Mouse (Mus musculus): ENCODE measurements around the gene Ank3.

The Ank3 gene

DNA sequence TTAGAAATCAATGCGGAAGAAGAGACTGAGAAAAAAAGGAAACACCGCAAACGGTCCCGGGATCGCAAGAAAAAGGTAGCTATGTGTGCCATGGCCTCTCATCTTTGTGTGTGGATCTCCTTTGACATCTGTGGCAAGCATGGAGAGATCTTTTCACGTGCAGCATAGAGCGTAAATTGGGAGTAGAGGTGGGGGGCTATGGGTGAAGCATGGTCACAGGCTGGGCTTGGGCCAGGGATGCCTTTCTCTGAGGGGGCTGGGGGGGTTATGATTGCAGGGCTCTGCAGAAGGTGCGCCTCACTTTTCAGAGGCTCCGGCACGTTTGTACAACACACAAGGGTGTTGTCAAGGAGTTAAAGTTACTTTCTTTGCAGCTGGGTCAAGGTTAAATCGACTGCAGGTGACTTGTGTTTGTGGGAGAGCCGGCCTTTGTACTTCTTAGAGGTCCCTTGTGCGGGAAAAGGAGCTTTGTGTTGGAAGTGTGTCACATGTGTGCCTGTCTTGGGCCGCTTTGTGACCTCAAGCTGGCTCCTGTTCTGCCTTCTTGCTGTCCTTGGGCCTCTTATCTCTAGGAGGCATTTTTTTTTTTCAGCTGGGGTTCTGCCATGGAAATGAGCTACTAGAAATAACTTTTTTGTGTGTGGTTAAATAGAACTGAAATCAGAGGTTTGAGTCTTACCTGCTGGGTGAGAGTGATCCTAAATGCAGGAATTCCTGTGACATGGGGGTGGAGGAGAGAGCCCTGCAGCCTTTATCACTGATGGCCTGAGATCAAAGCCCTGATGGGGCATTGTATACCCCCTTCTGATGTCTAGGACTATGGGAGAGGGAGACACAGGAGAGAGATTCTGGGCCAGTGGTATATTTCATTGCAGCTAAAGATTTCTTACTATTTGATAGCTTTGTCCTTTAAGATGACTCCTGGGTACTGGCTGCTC lies 308.5 kb downstream of the Ank3 start:
- peak; percentile 54 to 76 for DNase-seq (ENCODE audit: inconsistent age in 2 of 2, low spot score in 1 of 2)

DNA sequence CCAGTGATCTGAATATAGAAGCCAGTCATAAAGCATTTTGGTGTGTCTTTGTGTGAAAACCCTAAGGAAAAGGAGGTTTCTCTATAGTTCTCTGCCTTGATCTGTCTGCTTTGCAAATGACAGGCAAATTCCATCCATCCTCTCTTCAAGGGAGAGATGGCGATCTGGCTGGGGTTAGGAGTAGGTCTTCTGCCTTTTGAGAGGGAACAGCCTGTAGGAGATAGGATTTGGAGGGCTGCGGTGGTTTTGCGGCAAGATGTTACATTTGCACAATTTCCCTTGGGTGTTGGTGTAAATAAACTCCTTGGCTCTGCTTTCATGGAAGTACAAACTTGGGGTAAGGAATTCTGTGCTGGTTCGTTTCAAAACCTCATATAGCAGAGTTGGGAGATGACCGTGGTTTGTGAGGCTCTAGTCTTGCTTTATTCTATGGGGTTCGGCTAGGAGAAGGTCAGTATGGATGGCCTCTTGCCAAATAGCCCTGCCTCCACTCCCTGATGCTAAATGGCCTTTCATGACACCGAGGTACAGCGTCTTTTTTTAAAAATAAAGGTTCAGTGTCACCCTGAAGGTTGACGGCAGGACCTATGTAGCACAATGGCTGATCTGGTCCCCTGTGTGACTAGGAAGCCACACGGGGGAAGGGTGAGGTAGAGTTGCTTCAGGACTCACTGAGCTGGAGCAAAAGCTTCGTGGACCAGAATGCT lies 309.4 kb downstream of the Ank3 start:
- peak in 1 of 2 experiments; percentile 31 for DNase-seq (ENCODE audit: inconsistent age in 2 of 2, low spot score in 1 of 2)

DNA sequence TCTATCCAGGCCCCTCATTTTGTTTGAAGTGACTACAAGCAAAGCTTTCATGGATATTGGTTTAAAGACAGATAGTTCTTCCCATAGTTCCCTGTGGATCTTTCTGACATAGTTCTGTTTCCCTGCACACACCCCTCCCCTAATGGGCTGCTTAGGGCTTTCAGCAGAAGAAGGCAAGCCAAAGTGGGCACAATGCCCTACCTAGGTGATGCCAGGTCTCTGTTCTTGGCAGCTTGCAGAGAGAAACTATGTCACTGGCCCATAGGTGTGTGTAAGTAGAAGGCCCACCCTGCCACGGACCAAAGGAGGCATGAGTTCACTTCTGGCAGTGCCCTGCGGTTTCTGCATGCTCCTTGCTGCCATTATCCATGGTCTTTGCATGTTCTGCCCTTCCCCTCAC lies 311.1 kb downstream of the Ank3 start:
- no peak for DNase-seq (ENCODE audit: inconsistent age in 2 of 2, low spot score in 1 of 2)

DNA sequence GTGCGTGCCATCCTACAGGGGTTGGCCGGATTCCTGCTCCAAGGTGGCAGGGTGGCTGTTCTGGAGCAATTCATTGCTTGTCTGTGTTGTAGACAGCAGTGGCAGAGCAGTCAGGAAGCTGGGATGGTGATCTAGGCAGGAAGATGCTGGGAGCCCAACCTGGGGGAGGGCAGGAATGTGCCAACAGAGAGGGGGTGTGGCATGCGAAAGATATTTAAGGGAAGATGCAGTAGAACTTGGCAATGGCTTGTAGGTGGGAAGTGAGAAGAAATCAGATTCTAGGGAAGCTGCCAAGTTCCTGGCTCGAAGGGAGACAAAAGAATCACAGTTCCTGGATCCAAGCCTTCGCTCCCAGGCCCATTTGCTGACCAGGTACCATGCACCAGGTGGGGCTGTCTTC lies 312.2 kb downstream of the Ank3 start:
- DNase-seq (ENCODE audit: inconsistent age in 2 of 2, low spot score in 1 of 2) = no peak

DNA sequence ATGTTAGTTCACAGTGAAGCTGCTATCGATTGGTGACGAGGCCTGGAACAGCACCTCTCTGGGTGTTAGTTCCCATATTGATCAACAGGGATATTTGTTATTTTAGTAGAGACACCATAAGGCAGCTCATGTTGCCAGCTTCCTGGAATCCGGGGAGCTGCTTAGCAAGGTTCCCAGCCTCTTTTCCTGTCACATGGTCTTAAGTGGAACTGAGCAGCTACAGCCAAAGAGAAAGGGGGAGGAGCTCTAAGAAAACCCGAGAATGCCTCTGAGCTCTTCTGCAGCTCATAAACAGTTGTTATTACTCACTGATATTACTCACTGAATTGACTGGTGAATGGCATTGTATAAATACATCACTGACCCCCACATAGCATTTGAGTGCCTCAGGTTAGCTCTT lies 318.3 kb downstream of the Ank3 start:
- DNase-seq (ENCODE audit: inconsistent age in 2 of 2, low spot score in 1 of 2) = no peak

DNA sequence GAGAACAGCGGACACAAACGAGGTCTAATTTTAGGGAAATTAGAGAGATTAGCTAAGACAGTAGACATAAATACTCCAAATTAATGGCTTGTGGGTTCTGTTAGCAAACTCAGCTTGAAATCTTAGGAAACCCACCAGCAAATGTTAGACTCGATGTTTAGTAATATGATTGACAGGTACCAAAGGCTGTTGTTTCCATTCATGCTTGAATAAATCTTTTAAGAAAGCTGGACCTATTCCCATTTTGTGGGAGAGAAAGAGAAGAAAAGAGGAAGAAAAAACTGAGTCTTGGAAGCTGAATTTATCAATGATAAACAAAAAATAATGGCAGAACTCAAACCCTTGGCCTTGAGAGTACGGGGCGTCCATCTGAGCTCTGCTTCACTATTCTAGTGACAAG lies 320.8 kb downstream of the Ank3 start:
- no peak for DNase-seq (ENCODE audit: inconsistent age in 2 of 2, low spot score in 1 of 2)

DNA sequence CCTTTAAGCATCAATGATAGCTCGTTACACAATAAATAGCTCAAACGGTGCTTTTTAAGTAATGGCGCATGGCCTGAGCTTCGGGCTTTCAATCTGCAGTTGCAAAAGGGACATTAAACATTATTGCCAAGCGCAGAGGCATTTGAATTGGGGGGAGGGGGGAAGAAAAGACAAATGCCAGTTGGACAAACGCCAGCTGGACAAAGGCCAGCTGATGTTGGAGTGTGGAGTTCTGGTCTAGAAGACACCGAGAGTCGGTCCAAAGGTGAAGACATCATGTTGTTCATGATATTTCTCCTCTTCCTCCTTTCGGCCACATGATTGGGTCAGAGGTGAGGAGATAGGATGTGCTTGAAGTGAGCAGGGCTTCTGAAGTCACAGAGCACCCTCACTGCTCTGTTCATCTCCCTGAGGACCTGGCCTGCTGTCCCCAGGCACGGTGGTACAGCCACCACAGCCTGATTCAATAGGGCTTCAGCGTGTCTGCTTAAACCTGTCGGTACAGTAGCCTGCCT lies 321.4 kb downstream of the Ank3 start:
- peak in 1 of 2 experiments; percentile 40 for DNase-seq (ENCODE audit: inconsistent age in 2 of 2, low spot score in 1 of 2)

DNA sequence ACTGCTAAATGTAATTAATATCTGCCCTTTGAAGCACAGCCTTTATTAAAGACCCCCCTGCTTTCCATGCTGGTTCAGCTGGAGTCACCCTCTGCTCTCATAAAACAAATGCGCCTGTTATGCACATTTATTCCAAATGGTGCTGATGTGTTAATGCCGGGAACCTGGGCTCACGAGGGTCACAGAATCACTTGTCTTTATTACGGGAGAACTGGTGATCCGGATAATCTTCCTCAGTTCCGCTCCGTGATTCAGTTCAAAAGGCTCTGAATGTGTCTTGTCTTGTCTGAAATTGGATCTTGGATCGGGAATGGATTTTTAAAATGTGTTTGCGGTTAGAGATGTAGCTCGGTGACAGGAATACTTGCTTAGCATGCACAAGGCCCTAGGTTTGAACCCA lies 321.9 kb downstream of the Ank3 start:
- DNase-seq (ENCODE audit: inconsistent age in 2 of 2, low spot score in 1 of 2) = no peak

DNA sequence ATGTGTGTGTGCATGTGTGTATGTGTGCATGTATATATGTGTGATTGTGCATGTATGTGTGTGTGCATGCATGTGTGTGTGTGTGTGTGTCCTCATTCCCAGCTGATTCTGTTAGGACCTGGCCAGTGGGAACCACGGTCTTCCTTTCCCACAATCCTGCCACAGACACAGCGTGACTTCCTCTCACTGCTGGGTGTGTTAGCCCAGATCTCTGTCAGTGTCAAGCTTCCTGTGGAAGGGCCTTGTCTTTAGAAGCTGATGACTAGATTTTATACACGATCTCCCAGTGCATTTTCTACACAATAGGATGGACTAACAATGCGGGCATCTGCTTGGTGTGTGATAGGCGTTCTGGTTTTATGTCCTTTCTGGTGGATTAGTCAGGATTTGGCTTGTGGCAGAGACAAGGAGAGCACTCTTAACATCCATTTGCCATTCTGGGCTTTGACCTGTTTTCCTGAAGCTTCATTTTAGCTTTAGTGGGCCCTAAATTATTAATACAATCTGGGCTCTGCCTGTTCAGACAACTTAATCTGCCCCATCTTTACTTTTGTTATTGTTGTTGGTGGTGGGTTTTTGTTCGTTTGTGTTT lies 322.4 kb downstream of the Ank3 start:
- DNase-seq (ENCODE audit: inconsistent age in 2 of 2, low spot score in 1 of 2) = no peak

DNA sequence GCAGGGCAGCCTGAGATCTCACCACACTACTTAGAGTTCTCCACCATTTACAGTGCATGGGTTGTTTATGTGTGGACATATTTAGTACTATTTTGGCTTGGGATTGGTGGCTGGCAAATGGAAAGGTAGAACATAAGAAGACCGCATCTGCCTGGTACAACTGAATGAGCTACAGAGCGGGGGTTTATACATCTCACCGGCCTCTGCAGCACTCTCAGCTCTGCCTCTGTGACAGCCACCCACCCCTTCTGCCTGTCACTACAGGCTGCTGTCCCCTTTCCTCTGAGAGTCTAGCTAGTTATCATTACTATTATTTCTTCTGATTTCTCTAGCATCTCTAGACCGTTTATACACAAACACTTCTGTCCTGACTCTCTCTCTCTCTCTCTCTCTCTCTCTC lies 325.6 kb downstream of the Ank3 start:
- no peak for DNase-seq (ENCODE audit: inconsistent age in 2 of 2, low spot score in 1 of 2)

DNA sequence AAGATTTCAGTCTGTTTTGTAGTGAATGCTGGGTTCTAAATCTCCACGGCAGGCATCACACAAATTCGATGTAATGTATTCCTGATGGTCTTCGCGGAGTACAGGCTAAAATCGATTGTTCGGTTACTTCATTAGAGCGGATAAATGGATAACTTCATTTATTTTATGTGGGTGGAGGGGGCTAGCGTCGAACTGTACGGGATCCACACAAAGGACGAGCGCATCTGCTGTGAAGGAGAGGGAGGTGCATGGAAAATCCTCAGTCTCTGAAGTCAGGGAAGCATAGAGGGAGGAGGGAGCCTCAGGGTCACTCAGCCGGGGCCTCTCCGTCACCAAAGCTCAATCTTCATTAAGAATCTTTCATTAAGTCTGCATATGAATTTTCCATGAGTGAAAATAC lies 326.5 kb downstream of the Ank3 start:
- DNase-seq (ENCODE audit: inconsistent age in 2 of 2, low spot score in 1 of 2) = no peak

DNA sequence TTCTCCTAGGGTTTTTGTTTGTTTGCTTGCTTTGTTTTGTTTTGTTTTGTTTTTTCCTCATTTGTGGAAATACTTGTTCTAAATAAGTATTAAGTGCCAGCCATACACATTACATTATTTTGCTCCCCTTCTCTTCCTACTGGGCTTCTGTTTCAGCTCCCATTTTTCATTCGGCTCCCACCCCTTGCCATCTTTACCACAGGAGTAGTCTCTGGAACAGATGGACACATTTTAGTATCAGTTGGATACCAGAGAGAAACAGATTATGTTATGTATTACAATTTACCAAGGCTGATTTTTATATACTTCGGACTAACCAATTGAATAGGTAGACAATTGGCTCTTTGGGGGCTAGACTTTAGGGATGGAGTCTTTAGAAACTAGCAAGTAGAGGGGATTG lies 327.7 kb downstream of the Ank3 start:
- DNase-seq (ENCODE audit: inconsistent age in 2 of 2, low spot score in 1 of 2) = no peak

DNA sequence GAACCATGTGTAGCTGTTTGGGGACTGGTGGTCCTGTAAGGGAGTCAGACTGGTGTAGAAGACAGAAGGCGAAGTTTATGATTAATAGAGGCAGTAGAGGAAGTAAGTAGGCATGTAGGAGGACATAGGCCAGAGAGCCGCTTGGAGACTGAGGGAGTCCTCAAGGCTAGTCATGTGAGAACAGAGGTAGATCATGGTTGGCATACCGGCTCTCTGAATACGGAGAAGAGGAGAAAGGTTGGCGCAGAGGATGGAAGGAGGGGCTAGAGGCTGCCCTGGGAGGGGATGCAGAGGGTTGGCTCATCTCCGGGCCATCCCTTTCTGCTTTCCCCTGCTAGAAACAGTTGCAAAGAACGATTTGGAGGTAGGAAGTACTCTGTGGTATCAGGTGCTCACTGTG lies 328.2 kb downstream of the Ank3 start:
- no peak for DNase-seq (ENCODE audit: inconsistent age in 2 of 2, low spot score in 1 of 2)

DNA sequence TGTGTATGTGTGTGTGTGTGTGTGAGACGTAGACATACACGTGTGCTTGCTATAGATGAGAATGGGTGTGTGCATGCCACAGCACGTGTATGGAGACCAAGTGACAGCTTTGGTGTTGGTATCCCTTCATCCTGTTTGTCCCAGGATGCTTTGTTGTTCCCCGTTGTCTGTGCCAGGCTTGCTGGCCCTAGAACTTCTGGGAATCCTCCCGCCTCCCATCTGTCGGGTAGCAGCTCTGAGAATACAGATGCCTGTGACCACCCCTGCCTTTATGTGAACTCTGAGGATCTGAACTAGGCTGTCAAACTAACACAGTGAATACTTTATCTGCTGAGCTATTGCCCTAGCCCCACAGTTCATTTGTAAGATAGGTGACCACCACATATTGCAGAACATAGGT lies 330.3 kb downstream of the Ank3 start:
- no peak for DNase-seq (ENCODE audit: inconsistent age in 2 of 2, low spot score in 1 of 2)

DNA sequence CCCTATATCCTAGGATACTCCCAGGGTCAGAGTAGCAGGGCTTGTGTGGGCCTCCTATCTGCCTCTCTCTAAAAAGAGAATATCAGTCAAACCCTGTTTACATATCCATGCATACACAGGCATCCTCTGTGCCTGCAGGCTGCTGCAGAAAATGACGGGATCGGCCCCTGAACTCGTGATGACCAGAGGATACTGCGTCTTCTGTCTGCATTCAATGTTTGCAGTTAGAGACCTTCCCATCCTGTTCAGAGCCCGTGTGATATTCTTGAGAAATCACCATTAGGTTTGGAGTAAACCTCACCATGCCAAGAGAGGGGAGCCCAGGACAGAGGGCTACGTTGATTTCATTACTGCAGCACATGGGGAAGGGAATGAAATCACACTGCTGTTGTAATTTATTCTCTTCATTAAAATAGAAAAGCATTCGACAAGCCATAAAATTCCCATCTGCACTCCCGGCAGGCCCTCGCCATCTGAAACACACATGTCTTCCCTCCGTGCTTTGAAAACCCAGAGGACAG lies 331.8 kb downstream of the Ank3 start:
- no peak for DNase-seq (ENCODE audit: inconsistent age in 2 of 2, low spot score in 1 of 2)

DNA sequence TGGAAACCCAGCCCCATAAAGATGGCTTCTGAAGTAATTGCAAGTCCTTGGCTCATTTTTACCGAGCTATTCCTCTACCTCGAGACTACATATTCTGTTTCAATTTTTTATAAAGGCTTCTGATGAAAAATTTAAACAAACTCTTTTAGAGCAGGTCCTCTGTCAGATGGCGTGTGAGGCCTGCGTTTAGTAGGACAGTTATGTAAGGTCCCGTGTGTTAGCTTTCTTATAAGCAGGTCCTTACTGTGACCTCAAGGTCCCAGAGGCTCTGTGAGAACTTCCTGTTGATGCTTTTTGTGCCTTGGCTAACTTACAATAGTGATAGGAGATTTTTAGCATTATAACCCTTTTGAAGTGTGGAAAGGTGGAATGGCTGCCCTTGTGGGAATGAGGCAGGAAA lies 332.8 kb downstream of the Ank3 start:
- no peak for DNase-seq (ENCODE audit: inconsistent age in 2 of 2, low spot score in 1 of 2)

DNA sequence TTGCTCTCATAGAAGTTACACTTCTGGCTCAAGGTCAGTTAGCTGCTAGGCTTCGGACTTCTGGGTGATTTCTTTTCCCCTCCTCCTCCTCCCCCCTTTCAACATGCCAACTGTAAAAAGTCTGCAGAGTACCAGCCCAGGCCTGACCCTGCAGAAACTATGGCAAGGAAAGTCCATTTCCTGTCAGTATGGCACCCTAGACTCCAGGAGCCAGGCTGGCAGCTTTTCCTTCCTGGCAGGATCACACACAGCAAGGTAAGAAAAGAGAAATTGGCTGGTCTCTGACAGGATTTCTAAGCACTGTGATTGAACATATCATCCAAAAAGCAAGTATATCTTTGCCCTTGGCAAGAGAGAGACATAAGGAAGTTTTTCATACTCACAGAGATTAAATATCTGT lies 333.3 kb downstream of the Ank3 start:
- no peak for DNase-seq (ENCODE audit: inconsistent age in 2 of 2, low spot score in 1 of 2)

DNA sequence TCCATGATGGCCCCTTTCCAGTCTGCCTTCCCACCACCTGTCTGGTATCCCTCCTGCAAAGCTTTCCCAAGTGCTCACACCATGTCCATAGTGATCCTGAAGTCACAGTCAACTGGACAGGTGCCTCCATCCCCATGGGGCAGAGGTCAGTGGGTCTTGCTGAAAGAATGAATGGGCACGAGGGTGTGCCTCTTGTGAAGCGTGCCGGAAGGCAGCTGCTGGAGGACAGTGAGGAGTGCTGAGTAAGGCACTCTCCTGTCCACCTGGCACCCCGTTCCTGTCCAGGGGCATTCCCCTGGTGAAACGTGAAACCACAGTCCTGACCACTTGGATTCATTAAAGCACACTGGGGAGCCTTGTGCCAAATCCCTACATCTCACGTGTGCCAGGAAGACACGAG lies 337.7 kb downstream of the Ank3 start:
- no peak for DNase-seq (ENCODE audit: inconsistent age in 2 of 2, low spot score in 1 of 2)

DNA sequence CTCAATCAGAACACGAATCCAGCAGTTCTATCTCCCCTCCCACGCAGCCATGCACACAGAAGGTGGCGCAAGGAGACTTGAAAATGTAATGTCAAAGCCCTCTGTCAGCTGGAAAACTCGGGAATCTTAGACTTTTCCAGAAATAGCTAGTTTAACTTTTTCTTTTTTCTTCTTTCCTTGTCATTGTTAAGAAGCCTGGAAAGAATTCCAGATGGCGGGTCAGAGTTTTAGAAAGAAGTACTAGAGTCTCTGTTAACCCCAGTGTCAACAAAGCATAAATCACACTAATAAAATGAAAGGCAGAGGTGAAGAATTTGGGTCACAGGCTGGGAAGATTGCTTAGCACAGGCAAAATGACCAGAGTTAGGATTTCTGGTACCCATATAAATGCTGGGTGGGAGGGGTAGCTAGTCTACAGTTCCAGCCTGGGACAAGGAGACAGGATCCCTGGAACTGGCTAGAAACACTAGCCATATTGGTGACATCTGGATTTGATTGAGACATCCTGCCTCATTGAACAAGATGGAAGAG lies 340.2 kb downstream of the Ank3 start:
- no peak for DNase-seq (ENCODE audit: inconsistent age in 2 of 2, low spot score in 1 of 2)

DNA sequence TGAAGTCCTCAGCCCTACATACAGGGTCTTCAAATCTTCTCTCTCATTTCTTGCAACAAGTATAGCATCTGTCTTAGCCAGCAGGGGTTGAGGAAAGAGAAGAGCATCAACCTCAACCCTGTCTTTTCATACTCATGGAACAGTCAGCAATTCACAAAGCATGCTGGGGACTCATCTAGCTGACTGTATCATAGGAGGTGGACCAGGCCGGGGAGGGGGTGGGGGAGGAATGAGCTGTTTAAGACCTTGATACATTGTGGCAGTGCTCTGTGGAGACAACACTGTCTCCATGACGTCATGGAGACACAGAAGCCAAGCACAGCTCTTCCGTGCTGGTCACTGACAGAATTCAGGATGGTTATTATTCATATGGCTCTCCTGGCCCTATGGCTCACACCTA lies 344.0 kb downstream of the Ank3 start:
- no peak for DNase-seq (ENCODE audit: inconsistent age in 2 of 2, low spot score in 1 of 2)

DNA sequence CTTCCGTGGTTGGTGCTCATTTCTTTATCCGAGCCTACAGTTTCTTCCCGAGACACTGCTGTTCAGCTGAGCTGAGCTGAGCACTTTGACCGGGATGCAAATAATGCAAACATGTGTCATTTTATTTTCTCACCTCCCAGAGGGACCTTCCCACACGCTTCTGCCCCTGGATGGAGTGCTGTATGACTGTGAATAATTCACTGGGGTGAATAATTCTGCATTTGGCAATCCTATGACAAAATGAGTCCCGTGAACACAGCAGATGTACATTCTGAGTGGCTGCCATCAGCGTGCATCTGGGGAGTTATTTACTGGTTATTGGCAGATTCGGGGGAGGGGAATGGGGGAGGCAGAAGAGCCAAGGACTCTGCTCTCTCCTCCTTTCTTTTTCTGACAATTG lies 345.6 kb downstream of the Ank3 start:
- no peak for DNase-seq (ENCODE audit: inconsistent age in 2 of 2, low spot score in 1 of 2)
